Mouse (Mus musculus): ENCODE data around the gene Ces1b. TPM values are rescaled to one million over a fixed set of nuclear protein-coding genes. Genes with fewer than 3 reads are reported as not detected.
A peak's percentile ranks its signal among the peaks of the same experiment; 100 is the strongest.

Gene Ces1b
- polyA plus RNA-seq, 1 experiment from 2014 or later, result not detected

- no peak overlapping the region for H3K4me2 ChIP-seq (ENCODE audit: low read depth)
- no peaks in the 10 kb centered on the region for H3K36me3 ChIP-seq (ENCODE audit: control insufficient read depth, insufficient read depth, low read length)
- DNase-seq (ENCODE audit: low spot score) (no peak), ATAC-seq (ENCODE audit: insufficient read depth, low FRiP score, low TSS enrichment) (no peak)
- H3K27me3 ChIP-seq (ENCODE audit: control insufficient read depth, insufficient read depth, low read length), result no peaks in the 10 kb centered on the region
- no peaks in the 10 kb centered on the region for H3K9me3 ChIP-seq (ENCODE audit: control insufficient read depth, low read length)
- H3K4me3 ChIP-seq (ENCODE audit: low read depth, low read length), result no peak overlapping the region
- H3K9ac ChIP-seq (ENCODE audit: low read length), result no peak overlapping the region
- WGBS, result 75% methylated on average over 2 of the region's 2 CpGs
- H3K27ac ChIP-seq (ENCODE audit: low read depth, low read length), result no peak overlapping the region
- H3K4me1 ChIP-seq (ENCODE audit: control insufficient read depth, insufficient read depth, low read length), result no peaks in the 10 kb centered on the region
Observed at GRCm38 (mm10) chr8:93030664-93031063, 49.2 kb downstream of the Ces1b start.

DNA sequence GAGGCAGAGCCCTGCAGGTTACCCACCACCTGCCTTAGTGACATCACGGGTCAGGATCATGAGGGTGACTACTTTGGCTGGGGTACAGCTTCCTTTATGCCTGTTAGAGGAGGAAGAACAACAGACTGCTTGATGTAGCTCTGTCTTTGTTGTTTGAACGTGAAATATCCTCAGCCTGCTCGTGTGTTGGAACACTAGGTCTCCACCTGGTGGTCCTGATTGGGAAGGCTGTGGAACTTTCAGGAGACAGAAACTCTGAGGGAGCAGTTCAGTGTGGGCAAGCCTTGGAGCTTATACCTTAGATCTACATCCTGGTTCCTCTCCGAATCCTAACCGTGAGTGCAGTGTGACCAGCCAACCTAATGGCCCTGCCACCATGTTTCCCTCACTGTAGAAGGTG, 58.1 kb downstream of the Ces1b start:
- Histone ChIP-seq H3K4me3 (ENCODE audit: low read depth, low read length) (no peak overlapping the region), H3K36me3 (ENCODE audit: control insufficient read depth, insufficient read depth, low read length) (no peaks in the 10 kb centered on the region), H3K9me3 (ENCODE audit: control insufficient read depth, low read length) (no peaks in the 10 kb centered on the region), H3K27ac (ENCODE audit: low read depth, low read length) (no peak overlapping the region), H3K4me1 (ENCODE audit: control insufficient read depth, insufficient read depth, low read length) (no peaks in the 10 kb centered on the region), H3K9ac (ENCODE audit: low read length) (no peak overlapping the region), H3K27me3 (ENCODE audit: control insufficient read depth, insufficient read depth, low read length) (no peaks in the 10 kb centered on the region), H3K4me2 (ENCODE audit: low read depth) (no peak overlapping the region)
- ATAC-seq (ENCODE audit: insufficient read depth, low FRiP score, low TSS enrichment), result no peak
- 76% methylated on average over 5 of the region's 5 CpGs for WGBS
- DNase-seq (ENCODE audit: low spot score), result no peak

DNA sequence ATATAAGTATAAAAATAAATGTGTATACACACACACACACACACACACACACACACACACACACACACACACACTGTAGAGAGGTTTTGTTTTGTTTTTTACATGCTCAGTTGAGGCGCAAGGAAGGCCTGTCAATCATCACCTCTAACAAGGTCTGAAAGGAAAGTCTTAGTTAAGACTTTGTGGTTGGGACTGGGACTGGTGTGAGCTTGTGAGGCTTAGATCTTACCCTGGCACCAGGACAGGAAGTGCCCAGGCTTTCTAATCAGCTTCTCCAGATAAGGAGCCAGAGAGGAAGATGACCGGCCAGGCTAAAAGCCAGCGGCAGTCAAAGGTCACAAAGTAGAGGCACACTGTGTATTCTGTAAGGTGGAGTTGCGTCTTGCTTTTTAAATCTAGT, 65.5 kb downstream of the Ces1b start:
- no peak overlapping the region for H3K4me2 ChIP-seq (ENCODE audit: low read depth)
- no peaks in the 10 kb centered on the region for H3K27me3 ChIP-seq (ENCODE audit: control insufficient read depth, insufficient read depth, low read length)
- WGBS, result 82% methylated on average over 4 of the region's 4 CpGs
- no peaks in the 10 kb centered on the region for H3K36me3 ChIP-seq (ENCODE audit: control insufficient read depth, insufficient read depth, low read length)
- no peak overlapping the region for H3K27ac ChIP-seq (ENCODE audit: low read depth, low read length)
- no peak overlapping the region for H3K4me3 ChIP-seq (ENCODE audit: low read depth, low read length)
- ATAC-seq (ENCODE audit: insufficient read depth, low FRiP score, low TSS enrichment), result no peak
- H3K9me3 ChIP-seq (ENCODE audit: control insufficient read depth, low read length), result no peaks in the 10 kb centered on the region
- H3K4me1 ChIP-seq (ENCODE audit: control insufficient read depth, insufficient read depth, low read length), result no peaks in the 10 kb centered on the region
- no peak for DNase-seq (ENCODE audit: low spot score)
- no peak overlapping the region for H3K9ac ChIP-seq (ENCODE audit: low read length)

DNA sequence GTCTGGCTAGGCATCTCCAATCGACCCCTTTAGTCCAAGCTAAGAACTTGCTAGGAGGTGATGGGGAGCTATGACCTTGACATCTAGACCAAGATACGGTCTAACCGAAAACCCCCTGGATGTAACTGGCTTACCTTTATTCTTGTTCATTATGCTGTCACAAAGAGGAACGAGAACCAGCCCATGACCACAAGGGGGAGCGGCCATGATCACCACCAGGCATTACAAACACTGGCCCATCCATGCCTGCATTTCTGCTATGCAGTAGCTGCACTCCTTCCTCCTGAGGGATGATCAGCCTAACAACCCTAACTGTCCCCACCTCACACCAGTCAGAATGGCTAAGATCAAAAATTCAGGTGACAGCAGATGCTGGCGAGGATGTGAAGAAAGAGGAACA, 67.6 kb downstream of the Ces1b start:
- DNase-seq (ENCODE audit: low spot score), result no peak
- no peak for ATAC-seq (ENCODE audit: insufficient read depth, low FRiP score, low TSS enrichment)
- H3K27me3 ChIP-seq (ENCODE audit: control insufficient read depth, insufficient read depth, low read length), result no peaks in the 10 kb centered on the region
- H3K9me3 ChIP-seq (ENCODE audit: control insufficient read depth, low read length), result no peaks in the 10 kb centered on the region
- H3K27ac ChIP-seq (ENCODE audit: low read depth, low read length), result no peak overlapping the region
- no peaks in the 10 kb centered on the region for H3K36me3 ChIP-seq (ENCODE audit: control insufficient read depth, insufficient read depth, low read length)
- WGBS, result 83% methylated on average over 6 of the region's 6 CpGs
- no peaks in the 10 kb centered on the region for H3K4me1 ChIP-seq (ENCODE audit: control insufficient read depth, insufficient read depth, low read length)
- H3K9ac ChIP-seq (ENCODE audit: low read length), result no peak overlapping the region
- no peak overlapping the region for H3K4me2 ChIP-seq (ENCODE audit: low read depth)
- H3K4me3 ChIP-seq (ENCODE audit: low read depth, low read length), result no peak overlapping the region

DNA sequence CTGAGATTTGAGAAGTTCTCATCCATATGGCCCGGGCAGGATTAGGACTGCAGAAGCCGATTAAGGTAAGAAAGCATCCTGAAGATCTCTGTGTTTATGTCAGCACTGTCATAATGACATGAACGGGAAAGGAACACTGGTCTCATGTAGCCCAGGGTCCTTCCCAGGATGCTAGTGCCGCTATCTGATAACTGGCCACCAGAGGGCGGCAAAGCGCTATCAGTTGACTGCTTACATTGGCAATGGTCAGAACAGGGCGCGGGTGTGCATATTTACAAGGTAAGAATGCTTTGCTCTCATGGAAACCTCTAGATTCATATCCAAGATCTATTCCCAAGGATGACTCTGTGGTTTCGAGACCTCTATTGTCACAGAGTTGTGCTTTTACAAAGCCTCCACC, 68.4 kb downstream of the Ces1b start:
- ATAC-seq (ENCODE audit: insufficient read depth, low FRiP score, low TSS enrichment), result peak; percentile 71
- H3K27me3 ChIP-seq (ENCODE audit: control insufficient read depth, insufficient read depth, low read length), result no peaks in the 10 kb centered on the region
- DNase-seq (ENCODE audit: low spot score), result peak; percentile 90
- H3K27ac ChIP-seq (ENCODE audit: low read depth, low read length), result no peak overlapping the region
- WGBS, result 12% methylated on average over 9 of the region's 9 CpGs
- H3K4me3 ChIP-seq (ENCODE audit: low read depth, low read length), result no peak overlapping the region
- H3K36me3 ChIP-seq (ENCODE audit: control insufficient read depth, insufficient read depth, low read length), result no peaks in the 10 kb centered on the region
- no peaks in the 10 kb centered on the region for H3K4me1 ChIP-seq (ENCODE audit: control insufficient read depth, insufficient read depth, low read length)
- H3K9ac ChIP-seq (ENCODE audit: low read length), result no peak overlapping the region
- no peak overlapping the region for H3K4me2 ChIP-seq (ENCODE audit: low read depth)
- H3K9me3 ChIP-seq (ENCODE audit: control insufficient read depth, low read length), result no peaks in the 10 kb centered on the region

DNA sequence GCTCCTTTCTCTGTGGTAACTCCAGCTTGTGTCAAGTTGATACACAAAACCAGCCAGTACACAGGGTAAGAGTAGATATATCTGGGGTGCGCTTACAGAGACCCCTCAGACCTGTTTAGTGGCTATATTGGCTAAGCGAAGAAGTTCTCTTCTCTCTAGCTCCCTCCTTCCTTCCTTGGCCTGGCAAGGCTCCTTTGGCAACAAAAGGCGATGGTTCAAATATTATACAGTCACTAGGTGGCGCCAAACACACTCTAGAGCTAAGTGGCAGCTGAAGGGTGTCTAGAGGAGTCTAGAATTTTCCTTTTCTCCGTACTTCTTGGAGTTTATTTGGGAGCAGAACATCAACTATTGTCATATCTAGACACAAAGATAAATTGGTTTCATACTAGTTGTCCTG, 69.5 kb downstream of the Ces1b start:
- H3K36me3 ChIP-seq (ENCODE audit: control insufficient read depth, insufficient read depth, low read length), result no peaks in the 10 kb centered on the region
- no peak overlapping the region for H3K4me2 ChIP-seq (ENCODE audit: low read depth)
- H3K4me3 ChIP-seq (ENCODE audit: low read depth, low read length), result no peak overlapping the region
- 33% methylated on average over 5 of the region's 5 CpGs for WGBS
- no peak overlapping the region for H3K9ac ChIP-seq (ENCODE audit: low read length)
- H3K4me1 ChIP-seq (ENCODE audit: control insufficient read depth, insufficient read depth, low read length), result no peaks in the 10 kb centered on the region
- no peaks in the 10 kb centered on the region for H3K9me3 ChIP-seq (ENCODE audit: control insufficient read depth, low read length)
- no peaks in the 10 kb centered on the region for H3K27me3 ChIP-seq (ENCODE audit: control insufficient read depth, insufficient read depth, low read length)
- H3K27ac ChIP-seq (ENCODE audit: low read depth, low read length), result no peak overlapping the region
- DNase-seq (ENCODE audit: low spot score) (peak; percentile 58), ATAC-seq (ENCODE audit: insufficient read depth, low FRiP score, low TSS enrichment) (no peak)

Other genes with a start within 250 kb of the Ces1b start
- gene Lpcat2, start 224.7 kb downstream of the Ces1b start, polyA plus RNA-seq (2014; fragmentation: Nextera tagmentation; extraction: Ambion mirVana), result 4.4 and 5.7 TPM in 2 replicates
- gene Capns2, start 178.6 kb downstream of the Ces1b start, polyA plus RNA-seq (2014; fragmentation: Nextera tagmentation; extraction: Ambion mirVana), result 0.31 TPM in 1 of 2 replicates, not detected in the other
- gene Slc6a2, start 119.9 kb downstream of the Ces1b start, polyA plus RNA-seq (2014; fragmentation: Nextera tagmentation; extraction: Ambion mirVana), result not detected in 2 replicates
- gene Ces1a, start 31.8 kb downstream of the Ces1b start, polyA plus RNA-seq (2014; fragmentation: Nextera tagmentation; extraction: Ambion mirVana), result not detected in 2 replicates
- gene Ces1c, start 51.3 kb upstream of the Ces1b start, polyA plus RNA-seq (2014; fragmentation: Nextera tagmentation; extraction: Ambion mirVana), result not detected in 2 replicates
- gene Ces1d, start 117.8 kb upstream of the Ces1b start, polyA plus RNA-seq (2014; fragmentation: Nextera tagmentation; extraction: Ambion mirVana), result 0.31 TPM in 1 of 2 replicates, not detected in the other
- gene Ces1e, start 149.6 kb upstream of the Ces1b start, polyA plus RNA-seq (2014; fragmentation: Nextera tagmentation; extraction: Ambion mirVana), result not detected in 2 replicates
- gene Ces1f, start 199.7 kb upstream of the Ces1b start, polyA plus RNA-seq (2014; fragmentation: Nextera tagmentation; extraction: Ambion mirVana), result not detected in 2 replicates

Measured in neural tube, embryonic 11.5 days (tissue).